Mouse (Mus musculus): ENCODE data around the gene Mrvi1.
"Not testable (repeated sequence)": the region's sequence is repeated elsewhere in the genome, so short reads cannot be mapped to it uniquely, and the experiment has no call there.

Mrvi1 gene

GRCm38 (mm10) chr7:110941701-110942530 is 40.3 kb downstream of the Mrvi1 start:
- in situ Hi-C loops (cut with MboI, MseI) = loop anchor here (10.0 kb wide), 1 partner anchor 137 kb away; no protein-coding TSS in a partner anchor

DNA sequence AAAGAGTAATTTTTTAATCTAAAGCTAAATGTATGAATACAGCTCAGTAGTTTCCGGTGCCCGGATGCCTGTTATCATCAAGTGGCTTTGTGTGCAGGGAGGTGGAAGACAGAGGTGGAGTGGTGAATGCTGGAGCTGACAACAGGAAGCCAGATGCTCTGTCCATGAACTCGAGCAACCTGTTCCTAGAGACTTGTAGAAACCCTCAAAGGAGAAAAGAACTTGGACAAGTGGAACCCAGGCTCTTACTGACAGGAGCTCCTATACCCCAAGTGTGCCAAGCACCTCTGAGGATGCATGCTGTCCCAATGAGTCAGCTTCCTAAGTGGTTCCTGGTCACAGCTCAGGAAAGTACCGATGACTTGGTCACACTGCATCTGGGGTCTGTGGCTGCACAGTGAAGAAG is 41.1 kb downstream of the Mrvi1 start:
- in situ Hi-C loops (cut with MboI, MseI) = loop anchor here (10.0 kb wide), 1 partner anchor 136 kb away; no protein-coding TSS in a partner anchor

DNA sequence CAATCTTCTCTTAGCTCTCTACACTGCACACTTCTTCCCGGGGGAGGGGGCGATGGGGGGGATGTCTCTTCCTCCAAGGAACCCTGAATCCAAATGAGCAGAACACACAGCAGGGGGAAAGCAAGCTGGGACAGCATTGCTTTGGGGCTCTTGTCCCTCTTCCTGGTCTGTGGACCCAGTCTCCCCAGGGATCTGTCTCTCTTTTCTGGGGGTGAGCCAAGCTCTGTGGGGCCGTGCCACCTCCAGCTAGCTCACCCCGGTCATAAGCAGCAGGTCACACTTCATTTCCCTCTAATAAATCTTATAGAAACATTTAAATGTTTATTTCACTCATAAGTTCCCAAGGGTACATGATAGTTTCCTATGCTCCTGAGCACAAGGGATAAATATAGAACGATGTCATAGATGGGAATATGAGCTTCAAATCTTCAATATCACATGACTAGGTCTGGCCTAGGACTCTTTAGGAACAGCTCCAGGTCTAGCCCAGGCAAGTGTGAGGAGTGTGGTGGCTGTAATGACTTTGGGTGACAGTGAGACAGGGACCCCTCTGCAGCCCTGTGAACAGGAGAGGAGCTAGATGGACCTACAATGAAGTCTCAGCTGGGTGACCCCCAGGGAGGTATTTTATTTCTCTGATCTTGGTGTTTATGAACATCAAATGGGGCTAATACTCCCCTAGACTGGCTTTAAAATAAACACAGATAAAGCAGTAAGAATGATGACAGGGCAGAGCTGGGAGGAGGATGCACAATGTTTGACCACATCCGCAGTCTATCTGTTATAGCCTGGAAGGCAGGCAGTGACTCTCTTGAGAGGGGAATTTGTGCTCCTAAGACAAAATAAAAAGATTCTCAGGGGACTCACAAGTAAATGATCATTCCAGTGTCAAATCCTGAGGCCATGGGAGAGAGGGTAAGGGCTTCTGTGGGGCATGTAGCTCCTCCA is 46.2 kb downstream of the Mrvi1 start:
- in situ Hi-C loops (cut with MboI, MseI) = no loop called here

- in situ Hi-C loops (cut with MboI, MseI) = no loop called here
Measured at GRCm38 (mm10) chr7:110933999-110934398, 48.3 kb downstream of the Mrvi1 start.

GRCm38 (mm10) chr7:110933329-110933728 is 48.9 kb downstream of the Mrvi1 start:
- in situ Hi-C loops (cut with MboI, MseI) = no loop called here

GRCm38 (mm10) chr7:110930118-110930854 is 52.0 kb downstream of the Mrvi1 start:
- in situ Hi-C loops (cut with MboI, MseI) = no loop called here

GRCm38 (mm10) chr7:110926562-110926961 is 55.7 kb downstream of the Mrvi1 start:
- in situ Hi-C loops (cut with MboI, MseI) = loop anchor here (5.0 kb wide), 1 partner anchor 109 kb away; no protein-coding TSS in a partner anchor

DNA sequence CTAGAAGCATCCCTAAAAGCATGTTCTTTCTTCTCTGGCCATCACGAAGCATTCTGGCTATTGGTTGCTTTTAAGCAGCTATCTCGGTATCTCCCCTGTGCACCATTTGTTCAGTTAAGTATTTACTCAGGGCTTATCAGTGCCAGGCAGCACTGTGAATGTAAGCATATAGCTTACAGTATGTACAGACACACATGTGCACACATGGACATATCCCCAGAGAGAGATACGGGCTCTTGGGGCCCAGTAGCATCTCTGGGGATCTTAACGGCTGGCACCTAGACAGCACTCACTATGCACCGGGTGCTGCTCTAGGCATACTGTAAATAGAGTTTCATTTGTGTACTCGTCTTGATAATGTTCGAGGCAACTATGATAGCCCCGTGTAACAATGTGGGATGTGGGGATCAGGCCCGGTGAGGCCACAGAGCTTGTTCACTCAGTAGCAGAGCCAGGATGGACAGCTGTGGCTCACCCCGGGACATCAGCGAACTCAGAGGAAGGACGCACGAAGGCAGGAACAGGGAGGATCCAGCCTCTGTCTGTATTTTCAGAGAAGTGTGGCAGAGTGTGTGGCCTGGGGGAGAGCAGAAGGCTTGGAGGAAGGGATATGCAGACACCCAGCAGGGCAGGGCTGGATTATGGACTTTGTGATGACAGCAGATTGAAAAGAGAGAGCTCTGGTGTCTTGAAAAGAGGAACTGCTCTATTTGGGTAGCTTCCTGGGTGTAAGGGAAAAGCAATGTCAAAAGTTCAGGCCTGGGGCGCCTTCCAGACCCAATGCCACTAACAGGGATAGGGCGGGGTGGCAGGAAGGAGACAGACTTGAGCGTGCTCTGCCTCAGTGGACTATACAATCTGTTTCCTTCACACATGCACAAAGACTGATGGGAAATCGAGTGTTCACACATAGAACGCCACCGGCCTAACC is 61.7 kb downstream of the Mrvi1 start:
- in situ Hi-C loops (cut with MboI, MseI) = no loop called here

DNA sequence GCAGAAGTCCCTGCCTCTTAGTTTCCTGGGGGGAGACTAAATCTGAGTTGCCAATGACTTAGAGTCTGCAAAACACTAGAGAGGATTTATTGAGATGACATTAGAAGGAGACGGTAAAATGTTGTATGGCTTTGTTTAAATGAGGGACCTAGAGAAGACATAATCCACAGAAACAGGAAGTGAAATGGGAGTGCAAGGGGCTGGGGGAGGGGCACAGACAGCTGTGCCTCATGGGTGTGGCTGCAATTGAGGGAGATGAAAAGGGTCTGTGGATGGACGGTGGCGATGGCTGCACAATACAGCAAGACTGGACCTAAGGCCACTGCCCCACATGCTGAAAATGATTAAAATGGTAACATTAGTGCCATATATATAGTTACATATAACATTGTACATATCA is 62.5 kb downstream of the Mrvi1 start:
- in situ Hi-C loops (cut with MboI, MseI) = no loop called here

- in situ Hi-C loops (cut with MboI, MseI) = no loop called here
Measured at GRCm38 (mm10) chr7:110915913-110916312, 66.3 kb downstream of the Mrvi1 start.

- in situ Hi-C loops (cut with MboI, MseI) = no loop called here
Measured at GRCm38 (mm10) chr7:110914531-110914930, 67.7 kb downstream of the Mrvi1 start.

DNA sequence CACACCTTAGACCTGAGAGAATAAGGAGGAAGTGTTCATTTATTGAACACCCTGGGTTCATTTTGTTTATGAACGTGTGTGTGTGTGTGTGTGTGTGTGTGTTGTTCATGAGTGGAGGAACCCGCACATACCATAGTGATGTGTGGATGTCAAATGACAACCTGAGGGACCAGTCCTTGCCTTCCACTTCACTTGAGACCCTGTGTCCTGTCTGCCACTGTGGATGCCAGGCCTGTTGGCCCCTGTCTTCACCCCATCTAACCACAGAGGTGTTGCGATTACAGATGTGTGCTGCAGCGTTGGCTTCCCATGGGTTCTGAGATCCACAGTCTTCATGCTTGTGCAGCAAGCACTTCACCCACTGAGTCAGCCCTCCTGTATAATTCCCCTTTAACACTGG is 68.5 kb downstream of the Mrvi1 start:
- in situ Hi-C loops (cut with MboI, MseI) = no loop called here

GRCm38 (mm10) chr7:110908209-110909144 is 73.8 kb downstream of the Mrvi1 start:
- in situ Hi-C loops (cut with MboI, MseI) = loop anchor here (10.0 kb wide), 1 partner anchor 1064 kb away; no protein-coding TSS in a partner anchor

DNA sequence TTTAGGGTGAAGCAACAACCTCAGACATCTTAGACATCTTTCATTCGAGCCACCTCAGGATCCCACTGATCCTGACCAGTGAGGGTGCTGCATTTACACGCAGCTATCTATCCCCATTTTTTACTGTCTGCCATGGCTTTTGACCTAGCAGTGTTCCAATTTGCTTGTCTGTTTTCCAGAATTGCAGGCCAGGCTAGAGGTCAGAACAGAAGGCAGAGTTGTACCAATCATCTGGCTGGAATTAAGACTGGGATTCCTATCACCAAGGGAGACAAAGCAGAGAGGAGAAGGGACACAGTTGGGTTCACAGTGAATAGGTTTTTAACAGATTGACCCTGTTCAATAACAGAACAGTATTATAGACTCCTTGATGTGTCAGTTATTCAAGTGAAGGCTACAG is 75.7 kb downstream of the Mrvi1 start:
- in situ Hi-C loops (cut with MboI, MseI) = loop anchor here (10.0 kb wide), 1 partner anchor 1062 kb away; no protein-coding TSS in a partner anchor

DNA sequence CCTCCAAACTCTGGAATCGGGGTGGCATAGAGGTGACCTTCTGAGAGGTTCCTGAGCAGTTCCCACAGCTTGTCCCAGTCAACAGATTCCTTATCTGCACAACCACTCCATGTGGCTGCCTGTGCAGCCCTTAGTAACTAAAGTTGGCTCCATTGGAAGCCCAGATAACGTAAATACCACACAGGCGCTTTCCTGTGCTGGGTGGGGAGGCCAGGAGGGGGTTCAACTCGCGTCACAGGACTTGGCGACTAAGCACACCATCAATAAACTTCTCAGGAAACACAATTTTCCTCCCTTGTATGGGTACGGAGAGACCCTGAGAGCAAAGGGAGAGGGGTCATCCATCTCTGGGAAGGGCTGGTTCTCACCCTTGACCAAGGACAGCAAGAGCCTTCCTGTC is 79.0 kb downstream of the Mrvi1 start:
- in situ Hi-C loops (cut with MboI, MseI) = loop anchor here (10.0 kb wide), 1 partner anchor 1058 kb away; no protein-coding TSS in a partner anchor

GRCm38 (mm10) chr7:110897202-110897601 is 85.1 kb downstream of the Mrvi1 start:
- in situ Hi-C loops (cut with MboI, MseI) = no loop called here

- in situ Hi-C loops (cut with MboI, MseI) = no loop called here
Measured at GRCm38 (mm10) chr7:110896453-110896852, 85.8 kb downstream of the Mrvi1 start.

- in situ Hi-C loops (cut with MboI, MseI) = not testable (repeated sequence)
Measured at GRCm38 (mm10) chr7:110895772-110896171, 86.5 kb downstream of the Mrvi1 start.

GRCm38 (mm10) chr7:110894673-110895072 is 87.6 kb downstream of the Mrvi1 start:
- in situ Hi-C loops (cut with MboI, MseI) = no loop called here
